Mouse (Mus musculus) cortical plate, adult 2 months (tissue): ENCODE data around the gene Ppef1. TPM values are rescaled to one million over a fixed set of nuclear protein-coding genes. Genes with fewer than 3 reads are reported as not detected.
A peak's percentile ranks its signal among the peaks of the same experiment; 100 is the strongest.
"Not testable (repeated sequence)": the region's sequence is repeated elsewhere in the genome, so short reads cannot be mapped to it uniquely, and the experiment has no call there.

Experiments used
- H3K27ac ChIP-seq: fragments of 200-500 bp; 2 replicates; pipeline ENCODE4 v1.5.1; 2012; ENCODE audit warnings: low read length, control low read depth, inconsistent platforms; ENCODE audit not compliant: insufficient read depth
- H3K4me1 ChIP-seq: fragments of 200-500 bp; 2 replicates; pipeline ENCODE4 v1.6.1; 2011; ENCODE audit warnings: low read length; ENCODE audit not compliant: control insufficient read depth, insufficient read depth
- H3K4me3 ChIP-seq: fragments of 200-500 bp; 2 replicates; pipeline ENCODE4 v1.5.1; 2011; ENCODE audit warnings: mild to moderate bottlenecking, low read length, control low read depth; ENCODE audit not compliant: insufficient read depth
- CTCF ChIP-seq: fragments of 200-500 bp; IDR thresholded peaks from 2 replicates; pipeline ENCODE4 v1.5.1; 2011; ENCODE audit warnings: mild to moderate bottlenecking, control low read depth, low read length; ENCODE audit not compliant: insufficient read depth; ENCODE audit errors: extremely low read depth
- POLR2A ChIP-seq: fragments of 200-500 bp; IDR thresholded peaks from 2 replicates; pipeline ENCODE4 v1.6.1; 2011; ENCODE audit warnings: mild to moderate bottlenecking, low read length, control low read depth; ENCODE audit not compliant: insufficient read depth; ENCODE audit errors: extremely low read depth
- polyA plus RNA-seq: library from polyadenylated mRNA; depleted of rRNA; stranded (reverse); fragments of >200 nt; gene quantifications from 2 replicates; pipeline ENCODE4 v1.2.3, GENCODE M21; 2012; rRNA removed

Gene Ppef1
- polyA plus RNA-seq = 0.32 and 1.0 TPM in 2 replicates

DNA sequence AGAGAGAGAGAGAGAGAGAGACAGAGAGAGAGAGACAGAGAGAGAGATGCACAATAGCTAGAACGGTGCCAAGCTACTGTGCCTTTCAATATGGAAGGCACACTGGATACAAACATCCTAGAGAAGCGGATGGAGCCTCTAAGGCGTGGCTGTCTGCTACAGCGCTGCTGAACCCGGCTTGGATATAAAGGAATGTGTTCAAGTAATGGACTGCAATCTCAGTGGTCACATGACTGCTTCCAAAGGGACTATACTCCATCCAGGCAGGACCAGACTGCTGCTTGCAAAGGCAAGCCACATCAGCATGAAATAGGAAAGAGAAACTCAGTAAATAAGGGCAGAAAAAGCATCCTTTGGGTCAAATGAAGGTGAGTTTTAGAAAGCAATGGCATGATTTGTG, at the start of gene Ppef1:
Gene Ppef1 (minus strand): TSS at position 116 of the 400 bp plus-strand sequence.
- Histone ChIP-seq H3K27ac (no peak within 1 kb of the TSS), H3K4me1 (no peaks in the 10 kb centered on the region), H3K4me3 (no peak within 1 kb of the TSS)
- no peak for TF ChIP-seq POLR2A
- no peak for TF ChIP-seq CTCF

DNA sequence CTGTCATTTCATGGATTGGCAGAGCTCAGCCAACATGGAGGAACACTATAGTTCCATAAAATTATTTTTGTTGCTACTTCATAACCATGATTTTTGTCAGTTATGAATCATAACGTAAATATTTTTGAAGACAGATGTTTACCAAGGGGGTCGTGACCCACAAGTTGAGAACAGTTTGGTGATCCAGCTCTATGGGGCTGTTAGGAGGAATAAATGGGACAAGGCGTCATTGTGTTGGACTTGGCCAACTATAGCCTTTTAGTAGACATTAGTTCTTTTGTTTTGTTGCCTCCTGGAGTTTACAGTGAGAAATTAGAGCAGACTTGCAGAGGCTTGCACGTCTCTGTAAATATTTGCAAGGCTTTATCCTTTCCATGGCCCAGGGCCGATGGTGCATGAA, 46.7 kb upstream of the Ppef1 start:
- TF ChIP-seq CTCF (no peak), POLR2A (no peak)
- Histone ChIP-seq H3K4me1 (no peaks in the 10 kb centered on the region), H3K4me3 (no peak overlapping the region), H3K27ac (no peak overlapping the region)

DNA sequence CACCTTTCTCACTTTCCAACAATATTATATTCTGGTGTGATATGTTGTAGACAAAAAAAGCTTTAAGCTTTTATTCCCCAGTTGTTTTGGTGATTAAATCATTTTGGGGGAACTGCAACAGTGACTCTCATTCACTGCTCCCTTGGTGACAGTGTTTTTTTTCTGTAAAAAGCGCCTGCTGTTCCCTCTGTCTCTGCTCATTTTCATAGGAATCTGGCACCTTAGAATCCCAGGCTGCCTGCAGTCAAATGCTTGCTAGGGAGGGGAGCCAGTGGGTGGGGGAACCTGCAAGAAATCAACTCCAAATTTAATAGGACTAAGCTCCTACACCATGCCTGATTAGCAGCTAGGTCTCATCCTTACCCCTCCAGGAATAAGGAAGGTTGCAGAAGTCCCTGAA, 37.5 kb upstream of the Ppef1 start:
- H3K4me1 ChIP-seq = no peaks in the 10 kb centered on the region; the same call in 1 of the 2 replicates
- no peak for TF ChIP-seq POLR2A
- no peak overlapping the region for H3K4me3 ChIP-seq
- H3K27ac ChIP-seq = peak overlapping the region; percentile 56; the same call in 1 of the 2 replicates

DNA sequence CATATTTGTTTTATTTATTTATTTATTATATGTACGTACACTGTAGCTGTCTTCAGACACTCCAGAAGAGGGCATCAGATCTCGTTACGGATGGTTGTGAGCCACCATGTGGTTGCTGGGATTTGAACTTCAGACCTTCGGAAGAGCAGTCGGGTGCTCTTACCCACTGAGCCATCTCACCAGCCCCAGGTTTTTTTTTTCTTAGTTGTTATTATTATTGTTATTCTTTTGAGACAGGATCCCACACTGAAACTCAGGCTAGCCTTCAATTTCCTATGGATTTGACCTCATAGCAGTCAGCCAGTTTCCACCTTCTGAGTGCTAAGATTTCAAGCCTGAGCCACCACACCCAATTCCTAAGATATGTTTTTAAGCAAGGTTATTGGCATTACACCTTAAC, 34.1 kb upstream of the Ppef1 start:
- H3K4me3 ChIP-seq, H3K27ac ChIP-seq, H3K4me1 ChIP-seq: not testable (repeated sequence)

DNA sequence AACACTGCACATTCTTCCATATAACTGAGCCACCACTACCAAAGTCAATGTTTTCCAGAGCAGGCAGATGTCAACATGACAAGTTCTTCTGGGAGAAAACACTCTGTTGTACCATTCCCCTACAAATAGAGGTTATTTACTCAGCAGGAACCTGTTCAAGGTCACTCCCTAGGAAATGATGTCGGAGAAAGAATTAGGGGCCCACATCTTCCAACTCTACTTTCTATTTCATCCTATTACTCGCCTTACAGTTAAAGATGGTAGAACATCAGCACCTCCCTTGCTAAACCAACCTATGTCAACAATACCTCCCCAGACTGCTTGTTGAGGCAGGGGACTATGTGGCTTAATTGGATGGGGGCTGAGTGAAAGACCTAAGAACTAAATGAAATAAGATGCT, 32.1 kb upstream of the Ppef1 start, which contains the start of gene Rs1:
Gene Rs1 (plus strand): TSS at position 301 of the 400 bp plus-strand sequence.
- TF ChIP-seq POLR2A = no peak
- TF ChIP-seq CTCF = no peak
- Histone ChIP-seq H3K4me3 (no peak within 1 kb of the TSS), H3K4me1 (no peaks in the 10 kb centered on the region)

DNA sequence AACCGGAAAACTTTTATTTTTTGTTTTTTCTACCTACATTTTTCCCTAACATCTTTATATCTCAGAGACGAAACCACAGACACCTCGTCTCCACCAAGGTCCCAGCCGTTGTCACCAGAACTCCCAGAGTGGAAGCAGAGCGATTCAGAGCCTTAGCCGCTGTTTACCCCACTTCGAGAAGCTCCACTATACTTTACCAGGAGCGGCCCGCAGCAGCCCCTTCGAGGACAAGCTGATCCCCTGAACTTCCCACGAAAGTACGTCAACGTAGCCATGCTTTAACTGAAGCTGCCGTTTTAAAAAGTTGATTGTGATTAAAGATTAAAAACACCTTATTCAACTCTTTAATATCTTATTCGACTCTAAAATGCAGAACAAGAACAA, 30.7 kb upstream of the Ppef1 start:
- Histone ChIP-seq H3K27ac (no peak overlapping the region), H3K4me3 (peak overlapping the region; percentile 43), H3K4me1 (no peaks in the 10 kb centered on the region)
- TF ChIP-seq CTCF (no peak), POLR2A (no peak)

More for the DNA sequence above, 32.1 kb upstream of the Ppef1 start, which contains the start of gene Rs1:
- no peak within 1 kb of the TSS for H3K27ac ChIP-seq

DNA sequence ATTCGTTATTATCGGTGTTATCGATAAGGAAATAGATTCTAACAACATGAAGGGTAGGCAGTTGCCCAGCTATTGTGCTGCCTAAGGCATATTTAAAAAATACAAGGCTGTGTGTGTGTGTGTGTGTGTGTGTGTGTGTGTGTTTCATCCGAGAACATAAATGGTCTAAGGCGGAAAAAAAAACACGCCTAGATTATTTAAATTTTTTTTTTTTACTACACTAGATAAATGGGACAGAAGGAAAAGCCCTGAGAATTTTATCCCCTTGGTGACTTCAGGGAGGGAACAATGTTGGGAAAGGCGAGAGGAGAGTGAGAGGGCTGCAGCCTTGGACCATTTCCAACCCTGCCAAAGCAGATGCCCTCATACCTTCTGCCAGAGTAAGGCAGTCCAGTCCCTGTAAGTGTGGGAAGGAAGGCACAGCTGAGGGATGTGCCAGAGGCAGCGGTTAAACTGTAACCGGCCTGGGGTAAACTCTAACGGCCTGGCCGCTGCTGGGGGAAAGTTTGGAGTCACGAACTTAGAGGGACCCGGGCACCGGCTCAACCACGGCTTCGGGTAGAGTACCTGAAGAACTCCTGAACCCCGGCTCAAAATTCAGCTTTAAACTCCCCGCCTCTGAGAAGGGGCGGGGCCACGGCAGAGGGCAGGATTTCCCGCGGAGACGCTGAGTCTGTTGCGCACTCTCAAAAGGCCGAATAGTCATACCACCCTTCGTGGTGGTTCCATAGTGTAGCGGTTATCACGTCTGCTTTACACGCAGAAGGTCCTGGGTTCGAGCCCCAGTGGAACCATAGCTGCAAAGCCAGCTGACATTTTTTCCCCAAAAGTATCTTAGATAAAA, 30.0 kb upstream of the Ppef1 start:
- Histone ChIP-seq H3K4me1 (no peaks in the 10 kb centered on the region), H3K4me3 (peak overlapping the region; percentile 43; the same call in 1 of the 2 replicates), H3K27ac (no peak overlapping the region)
- no peak for TF ChIP-seq POLR2A
- no peak for TF ChIP-seq CTCF

DNA sequence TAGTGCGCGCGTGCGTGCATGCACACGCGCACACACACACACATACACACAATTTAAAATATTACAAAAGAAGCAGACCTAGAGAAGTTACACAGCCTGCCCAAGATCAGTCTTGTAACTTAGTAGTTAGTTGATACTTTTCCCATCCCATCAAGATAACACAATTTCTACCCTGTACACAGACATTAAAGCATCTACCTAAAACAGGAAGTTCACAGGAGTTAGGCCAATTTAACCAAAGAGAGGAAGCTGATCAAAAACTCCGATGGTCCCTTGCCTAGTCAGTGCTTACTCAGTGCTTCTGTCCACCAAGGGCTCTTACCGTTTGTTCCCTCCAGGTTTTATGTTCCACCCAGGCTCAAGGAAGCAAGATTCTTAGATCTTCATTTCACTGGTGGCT, 15.2 kb upstream of the Ppef1 start:
- no peak for TF ChIP-seq POLR2A
- TF ChIP-seq CTCF = no peak
- H3K4me3 ChIP-seq = no peak overlapping the region
- no peaks in the 10 kb centered on the region for H3K4me1 ChIP-seq
- H3K27ac ChIP-seq = peak overlapping the region; percentile 56; the same call in 1 of the 2 replicates

DNA sequence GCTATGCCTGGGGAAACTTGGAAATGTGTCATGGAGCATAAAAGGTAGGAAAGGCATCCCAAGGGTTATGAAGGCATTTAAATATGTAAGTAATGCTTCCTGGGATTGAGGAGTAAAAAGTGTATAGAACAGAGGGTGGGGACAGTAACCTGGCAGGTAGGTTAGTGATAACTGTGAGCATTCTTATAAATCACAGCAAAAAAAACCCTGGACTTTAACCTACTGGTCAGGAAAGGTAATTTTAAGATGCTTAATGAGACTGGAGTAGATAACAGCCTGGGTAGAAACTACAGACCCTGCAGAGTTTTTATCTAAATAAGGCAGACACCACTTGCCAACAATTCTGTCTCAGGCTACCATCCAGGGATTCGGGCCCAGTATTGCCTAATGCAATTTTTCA, 13.1 kb upstream of the Ppef1 start:
- Histone ChIP-seq H3K4me1 (no peaks in the 10 kb centered on the region), H3K4me3 (no peak overlapping the region), H3K27ac (no peak overlapping the region)
- TF ChIP-seq POLR2A (no peak), CTCF (no peak)

DNA sequence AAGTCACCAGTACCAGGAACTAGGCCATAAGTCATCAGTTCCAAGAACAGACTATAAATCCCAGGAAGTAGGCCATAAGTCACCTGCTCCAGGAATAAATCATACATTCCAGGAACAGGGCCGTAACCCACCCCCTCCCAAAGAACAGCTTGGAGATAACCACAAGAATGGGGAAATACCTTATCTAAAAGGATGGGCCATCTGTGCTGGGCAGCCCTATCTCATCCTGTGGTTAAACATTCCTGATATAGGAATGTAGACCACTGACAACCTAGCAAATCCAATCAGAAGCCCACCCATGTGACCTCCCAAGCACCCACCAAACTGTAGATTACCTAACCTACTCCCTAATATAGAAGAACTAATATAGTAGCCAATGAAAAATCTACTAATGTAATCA, 9.8 kb upstream of the Ppef1 start:
- Histone ChIP-seq H3K4me1 (no peaks in the 10 kb centered on the region), H3K4me3 (no peak overlapping the region)
- TF ChIP-seq CTCF (no peak), POLR2A (no peak)

DNA sequence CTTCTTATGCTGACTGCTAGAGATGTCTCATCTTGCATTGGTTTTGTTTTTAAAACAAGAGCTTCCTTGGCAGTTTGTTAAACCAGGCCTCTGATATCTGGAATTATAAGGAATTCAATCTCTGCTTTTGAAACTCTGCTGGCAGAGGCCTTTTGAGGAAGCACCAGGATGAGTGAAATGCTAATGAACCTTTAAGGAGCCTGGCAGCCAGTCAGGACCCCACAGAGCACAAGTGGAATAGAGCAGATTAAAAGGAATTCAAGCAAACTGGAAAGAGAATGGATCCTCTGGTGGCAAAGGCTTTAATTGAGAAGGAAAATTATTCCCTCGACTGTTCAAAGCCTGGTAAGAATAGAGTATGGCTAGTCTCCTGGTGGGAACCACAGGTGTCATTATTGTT, 36.4 kb downstream of the Ppef1 start:
- Histone ChIP-seq H3K4me1 (no peaks in the 10 kb centered on the region), H3K27ac (no peak overlapping the region), H3K4me3 (no peak overlapping the region)
- TF ChIP-seq CTCF = no peak
- no peak for TF ChIP-seq POLR2A

More for the DNA sequence above, 9.8 kb upstream of the Ppef1 start:
- H3K27ac ChIP-seq = no peak overlapping the region
